Mouse (Mus musculus): ENCODE results near the gene Pard3b. TPM values are rescaled to one million over a fixed set of nuclear protein-coding genes. Genes with fewer than 3 reads are reported as not detected.

The Pard3b gene
- total RNA-seq, 1 experiment from 2014 or later: 13.1 TPM

DNA sequence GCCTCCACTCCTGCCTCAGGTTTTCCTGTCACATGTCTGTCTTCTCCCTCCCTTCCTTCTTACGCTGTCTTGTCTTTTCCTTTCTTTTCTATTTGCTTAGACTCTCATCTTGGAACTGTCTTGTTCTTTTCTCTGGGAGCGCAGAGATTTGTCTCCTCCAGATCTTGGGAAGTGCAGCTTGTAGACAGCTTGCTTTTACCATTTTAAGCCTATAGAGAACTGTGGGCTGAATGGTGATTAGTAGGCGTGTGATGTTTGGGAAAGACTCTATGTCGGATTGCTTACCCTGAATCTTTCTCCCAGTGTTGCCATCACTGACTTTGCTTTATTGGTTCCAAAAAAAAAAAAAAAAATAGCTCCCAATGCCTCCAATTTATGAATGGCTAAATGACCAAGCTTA is 760.1 kb downstream of the Pard3b start:
- no peak for DNase-seq

DNA sequence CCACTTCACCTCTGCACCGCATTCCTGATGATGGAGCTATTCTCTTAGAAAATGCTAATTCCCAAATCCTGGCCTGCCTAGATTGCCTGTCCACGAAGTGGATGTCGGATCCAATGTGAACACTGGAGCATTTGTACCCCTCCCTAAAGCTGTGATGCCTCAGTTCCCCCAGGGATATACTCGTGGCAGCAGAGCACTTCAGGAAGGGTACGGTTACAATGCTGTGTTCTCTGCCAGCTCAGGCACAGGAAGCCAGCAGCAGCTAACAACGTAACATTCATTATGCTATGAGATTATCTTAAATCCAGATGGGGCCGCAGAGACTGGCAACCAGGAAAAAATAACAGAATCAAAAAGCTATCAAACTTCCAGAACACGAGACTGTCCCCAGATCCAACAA is 766.4 kb downstream of the Pard3b start:
- DNase-seq: no peak

DNA sequence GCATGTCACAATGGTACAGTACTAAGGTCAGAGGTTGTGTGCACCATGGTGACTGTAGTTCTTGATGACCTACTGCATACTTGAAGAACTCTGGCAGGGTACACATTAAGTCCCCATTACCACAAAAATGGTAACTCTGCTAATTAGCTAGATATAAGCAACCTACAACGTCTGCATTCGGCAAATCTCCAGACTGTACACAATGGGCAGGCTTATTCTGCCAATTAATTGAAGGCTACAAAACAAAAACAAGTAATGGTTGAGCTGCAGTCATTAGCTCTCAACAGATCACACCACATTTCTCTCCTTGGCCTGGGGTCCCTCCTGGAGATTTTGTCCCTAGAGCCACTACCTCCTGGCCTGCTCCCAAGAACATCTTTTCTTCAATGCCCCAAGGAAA is 772.7 kb downstream of the Pard3b start:
- no peak for DNase-seq

DNA sequence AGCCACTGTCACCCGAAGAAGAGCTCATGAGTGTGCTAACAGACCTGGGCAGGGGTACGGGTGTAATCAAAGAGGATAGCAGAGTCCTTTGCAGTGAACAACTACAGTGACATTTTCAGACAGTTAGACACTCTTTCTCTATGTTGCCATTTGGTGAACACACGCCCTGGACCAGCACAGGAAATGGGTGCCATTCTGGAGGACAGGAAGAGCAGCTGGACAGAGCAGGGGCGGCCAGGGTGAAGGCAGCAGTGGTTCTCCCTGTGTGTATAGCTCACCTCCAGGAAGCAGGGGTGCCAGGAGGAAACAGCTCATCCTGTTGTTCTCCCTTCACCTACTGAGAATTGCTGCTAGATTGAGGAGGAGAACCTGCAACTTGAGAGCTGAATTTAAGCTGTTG is 773.4 kb downstream of the Pard3b start:
- DNase-seq: no peak

DNA sequence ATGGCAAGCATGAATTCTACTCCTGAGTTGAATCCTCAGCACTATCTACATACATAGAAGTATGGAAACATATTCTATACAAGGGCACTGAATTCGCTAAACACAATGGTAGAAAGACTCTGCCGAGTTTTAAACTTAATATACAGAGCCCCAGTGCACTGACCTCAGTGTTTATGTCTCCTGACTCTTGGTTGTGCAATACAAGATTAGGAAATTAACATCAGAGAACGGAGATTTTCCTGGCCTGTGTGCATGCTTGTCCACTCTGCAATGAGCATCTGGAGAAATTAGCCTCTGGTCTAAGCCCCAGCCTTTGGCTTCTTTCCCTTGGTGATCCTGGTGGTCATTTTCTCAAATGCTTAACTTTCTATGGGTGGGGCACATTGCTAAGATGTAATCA is 774.4 kb downstream of the Pard3b start:
- DNase-seq: no peak

DNA sequence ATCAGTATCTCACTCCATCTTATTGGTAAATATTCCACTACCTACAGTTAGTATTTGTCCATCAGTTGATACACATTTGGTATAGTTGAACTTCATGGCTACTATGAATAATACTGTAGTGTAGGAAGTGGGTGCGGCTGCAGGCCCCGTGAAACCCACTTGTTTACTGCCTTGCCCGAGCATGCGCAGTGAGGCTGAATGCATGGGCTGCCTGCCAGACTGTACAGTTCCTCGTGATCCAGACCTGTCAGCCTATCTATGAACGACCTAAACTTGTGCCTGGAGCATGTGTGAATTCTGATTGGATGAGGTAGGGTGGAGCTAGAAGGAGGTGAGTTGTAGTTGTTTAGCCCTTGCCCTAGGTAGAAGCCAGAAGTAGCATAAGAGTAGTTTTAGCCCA is 775.9 kb downstream of the Pard3b start:
- no peak for DNase-seq

DNA sequence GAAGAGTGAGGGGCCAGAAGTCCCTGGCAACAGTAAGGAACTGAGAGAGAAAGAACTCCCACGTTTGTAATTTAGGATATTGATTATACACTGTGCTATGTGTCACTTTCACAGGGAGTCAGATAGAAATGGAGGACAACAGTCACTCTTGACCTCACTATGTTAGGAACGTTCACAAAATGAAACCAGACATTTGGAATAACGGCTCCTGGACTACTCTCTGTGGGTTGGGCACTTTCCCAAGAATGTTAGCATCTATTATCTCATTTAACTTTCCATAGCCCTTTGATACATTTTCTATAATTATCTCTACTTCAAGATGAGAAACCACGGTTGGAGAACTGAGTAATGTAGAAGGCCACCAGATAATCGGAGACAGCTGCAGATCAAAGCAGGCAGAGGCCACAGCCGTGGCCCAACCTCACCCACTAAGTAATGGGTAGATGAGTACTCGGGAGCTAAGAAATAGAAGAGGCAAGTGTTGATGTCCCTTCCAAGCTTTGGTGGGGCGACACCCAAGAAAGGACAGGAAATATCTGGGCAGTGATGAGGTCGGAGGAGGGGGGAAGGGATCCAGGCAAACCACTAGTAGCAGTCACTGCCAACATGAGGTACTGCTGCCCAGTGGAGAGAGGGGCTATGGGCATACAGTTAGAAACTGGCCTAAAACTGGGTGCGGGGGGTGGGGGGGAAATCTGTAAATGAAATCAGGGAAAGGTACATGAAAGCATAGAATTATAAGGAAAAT is 778.2 kb downstream of the Pard3b start:
- no peak for DNase-seq

DNA sequence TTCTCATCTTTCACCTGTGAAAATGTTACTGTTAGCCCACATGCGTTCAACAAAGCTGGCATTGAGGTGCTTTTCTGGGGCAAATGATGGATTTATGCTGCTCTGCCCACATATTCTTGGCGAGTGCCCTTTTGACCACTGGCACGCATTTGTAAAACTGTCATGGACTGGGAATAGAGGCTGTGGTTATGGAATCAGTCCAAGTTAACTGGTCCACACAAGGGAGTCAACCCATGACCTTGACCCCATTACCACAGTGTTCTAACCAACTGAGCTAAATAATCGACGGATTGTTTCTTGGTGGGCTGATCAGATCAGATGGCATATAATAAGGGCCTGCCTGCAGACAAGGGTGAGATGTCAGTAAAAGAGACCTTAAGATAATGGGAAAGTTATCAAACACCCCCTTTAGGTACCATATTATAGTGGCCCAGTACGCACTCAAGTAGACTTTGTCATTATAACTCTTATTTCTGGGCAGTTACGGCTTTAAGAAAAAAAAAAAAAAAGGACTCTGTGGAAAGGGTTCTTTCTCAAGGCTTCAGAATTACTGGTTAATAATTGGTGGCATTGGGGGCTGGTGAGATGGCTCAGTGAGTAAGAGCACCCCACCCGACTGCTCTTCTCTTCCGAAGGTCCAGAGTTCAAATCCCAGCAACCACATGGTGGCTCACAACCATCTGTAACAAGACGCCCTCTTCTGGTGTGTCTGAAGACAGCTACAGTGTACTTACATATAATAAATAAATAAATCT is 784.4 kb downstream of the Pard3b start:
- peak; percentile 37 for DNase-seq

DNA sequence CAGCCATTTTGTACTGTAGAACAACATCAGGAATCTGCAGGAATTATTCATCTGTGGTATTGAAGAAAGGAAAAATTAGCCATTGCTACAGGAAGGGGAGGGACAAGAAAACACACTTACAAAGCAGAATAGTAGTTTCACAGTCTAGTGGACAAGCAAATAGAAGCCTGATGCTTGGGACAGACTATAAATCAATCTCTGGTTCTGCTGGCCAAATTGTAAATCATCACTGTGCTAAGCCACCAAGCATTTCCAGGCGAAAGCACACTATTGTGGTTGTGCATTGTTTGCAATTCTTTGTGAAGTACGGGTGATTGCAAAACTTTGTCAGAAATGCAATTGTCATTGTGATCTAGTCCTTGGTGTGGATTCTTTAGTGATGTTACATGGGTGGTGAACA is 786.7 kb downstream of the Pard3b start:
- no peak for DNase-seq

DNA sequence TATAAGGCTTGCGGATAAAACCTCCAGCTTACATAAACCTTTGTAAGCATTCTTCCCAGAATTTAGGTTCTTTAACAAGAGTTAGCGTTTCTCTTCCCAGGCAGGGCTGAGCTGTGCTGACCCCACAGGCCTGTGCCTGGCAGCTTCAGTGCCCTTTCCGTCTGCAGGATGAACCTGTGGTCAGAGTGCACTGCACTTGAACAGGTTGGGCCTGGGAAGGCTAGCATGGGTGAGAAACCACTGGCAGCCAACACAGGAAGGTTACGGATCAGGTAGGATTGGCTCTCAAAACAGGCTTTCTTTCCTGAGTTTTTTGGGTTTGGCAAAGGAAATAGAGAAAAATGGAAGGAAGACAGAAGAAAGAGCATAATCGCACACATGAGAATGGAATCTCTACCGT is 790.1 kb downstream of the Pard3b start:
- no peak for DNase-seq

DNA sequence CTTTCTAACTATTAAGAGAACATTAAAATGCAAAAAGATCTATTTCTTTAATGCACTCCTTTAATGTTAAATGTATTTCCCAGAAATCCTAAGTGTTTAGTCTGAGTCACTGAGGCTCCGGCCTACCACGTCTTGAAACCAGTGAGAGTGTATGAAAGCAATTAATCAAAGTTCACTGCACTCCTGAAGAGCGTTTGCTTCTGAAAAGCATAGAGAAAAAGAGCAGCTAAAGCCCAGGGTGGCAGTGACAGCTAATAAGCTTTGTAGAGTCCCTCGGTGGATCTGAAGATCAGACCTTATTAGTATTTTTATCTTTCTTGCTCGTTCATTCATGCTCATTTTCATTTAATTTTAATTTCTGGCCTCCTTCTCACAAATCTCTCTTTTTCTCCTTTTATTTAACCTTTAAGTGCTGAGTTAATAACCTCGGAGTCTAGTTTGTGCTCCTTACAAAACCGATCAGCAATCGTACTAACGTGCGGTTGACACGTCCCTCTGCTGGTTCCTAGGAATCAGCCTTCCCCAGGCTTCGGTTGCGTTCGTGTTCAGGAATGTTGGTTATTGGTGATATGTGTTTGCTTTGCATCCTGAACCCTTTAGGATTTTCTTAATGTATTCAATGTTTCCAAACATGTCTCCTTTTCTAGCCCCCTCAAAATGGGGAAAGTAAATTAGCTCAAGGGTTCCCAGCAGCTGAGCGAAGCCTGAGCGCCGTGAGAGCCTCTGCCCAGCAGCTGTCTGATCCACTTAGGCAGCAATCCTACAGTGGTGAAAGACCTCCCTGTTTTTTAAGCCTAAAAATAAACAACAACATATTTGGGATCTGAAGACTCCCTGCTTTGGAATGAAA is 790.9 kb downstream of the Pard3b start:
- no peak for DNase-seq

DNA sequence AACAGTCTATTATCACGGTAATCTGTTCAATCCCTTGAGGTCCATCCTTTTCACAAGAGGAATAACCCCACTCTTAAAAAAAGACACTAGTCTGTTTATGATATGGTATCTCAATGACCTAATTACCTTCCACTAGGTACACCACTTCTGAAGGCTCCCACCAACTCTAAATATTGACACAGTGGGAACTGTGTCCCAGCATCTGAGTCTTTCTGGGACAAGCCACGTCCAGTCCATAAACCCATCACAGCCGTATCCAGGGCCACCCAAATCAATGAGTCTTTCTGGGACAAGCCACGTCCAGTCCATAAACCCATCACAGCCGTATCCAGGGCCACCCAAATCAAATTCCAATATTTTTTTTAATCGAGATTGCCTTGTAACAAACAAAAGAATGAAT is 792.4 kb downstream of the Pard3b start:
- no peak for DNase-seq

DNA sequence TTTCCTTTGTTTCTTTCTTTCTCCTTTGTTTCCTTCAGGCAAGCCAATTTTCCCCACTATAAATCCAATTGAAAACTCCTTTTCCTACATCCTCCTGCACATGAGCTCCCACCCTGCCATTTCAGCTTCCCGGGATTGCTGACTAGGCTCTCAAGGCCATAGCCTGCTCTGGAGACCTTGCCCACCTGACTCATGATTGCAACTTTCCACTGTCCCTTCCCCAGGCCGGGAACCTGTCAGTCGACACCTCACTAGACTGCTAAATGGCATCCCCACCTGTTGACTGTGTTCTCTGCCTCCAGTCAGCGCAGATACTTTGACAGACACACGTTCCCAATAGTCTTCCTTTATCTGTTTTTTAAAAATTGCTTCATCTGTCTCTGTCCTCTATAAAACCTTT is 795.3 kb downstream of the Pard3b start:
- DNase-seq: peak; percentile 55

DNA sequence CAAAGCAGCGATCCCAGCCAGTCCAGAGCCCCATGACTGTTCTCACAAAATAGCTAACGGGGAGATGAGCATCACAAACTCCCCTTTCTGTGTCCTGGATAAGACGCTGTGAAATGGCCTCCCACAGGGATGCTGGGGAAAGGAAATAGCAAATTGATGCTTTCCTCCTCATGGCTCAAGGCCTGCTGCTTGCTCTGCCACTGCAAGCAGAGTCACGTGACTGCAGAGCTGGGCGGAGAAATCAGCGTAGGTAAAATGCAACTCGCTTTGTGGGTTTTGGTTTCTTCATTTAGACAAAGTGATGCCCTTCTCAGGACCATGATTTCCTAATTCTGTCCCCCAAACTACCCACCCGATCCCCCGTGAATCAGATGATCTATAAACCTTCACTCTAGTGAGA is 797.2 kb downstream of the Pard3b start:
- DNase-seq: no peak

DNA sequence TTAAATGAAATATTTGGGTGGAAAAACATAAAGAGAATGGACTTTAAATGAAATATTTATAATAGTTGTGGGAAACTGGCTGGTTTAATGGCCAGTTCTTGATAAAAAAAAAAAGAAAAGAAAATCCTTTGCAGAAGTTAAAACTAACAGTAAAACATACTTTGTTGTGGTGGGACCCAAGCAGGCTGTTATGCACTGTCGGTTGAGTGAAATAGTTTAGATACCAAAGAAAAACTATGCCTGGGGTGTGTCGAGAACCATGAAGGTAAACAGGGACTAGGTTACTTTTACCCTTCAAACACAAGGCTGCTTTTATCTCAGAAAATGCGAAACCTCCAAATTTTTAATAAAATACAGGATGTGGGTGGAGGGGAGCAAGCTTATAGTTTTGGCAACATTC is 797.7 kb downstream of the Pard3b start:
- DNase-seq: no peak

DNA sequence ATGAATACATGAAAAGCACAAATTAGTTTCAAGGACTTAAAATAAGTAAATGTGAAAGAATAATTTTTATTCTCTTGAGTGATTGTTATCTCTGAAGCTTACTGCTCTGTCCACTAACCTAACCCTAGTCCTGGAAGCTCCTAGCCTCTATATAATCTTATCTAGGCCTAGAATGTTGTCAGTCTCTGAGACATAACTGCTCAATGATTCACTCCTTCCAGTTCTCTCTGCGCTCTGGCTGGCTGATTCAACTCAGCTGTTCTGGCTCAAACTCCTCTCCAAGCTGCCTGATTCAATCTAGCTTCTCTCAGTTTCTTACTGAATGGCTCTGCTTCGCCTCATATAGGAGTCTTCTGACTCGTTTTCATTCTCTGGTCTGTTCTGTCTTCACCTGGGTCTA is 798.9 kb downstream of the Pard3b start:
- no peak for DNase-seq

DNA sequence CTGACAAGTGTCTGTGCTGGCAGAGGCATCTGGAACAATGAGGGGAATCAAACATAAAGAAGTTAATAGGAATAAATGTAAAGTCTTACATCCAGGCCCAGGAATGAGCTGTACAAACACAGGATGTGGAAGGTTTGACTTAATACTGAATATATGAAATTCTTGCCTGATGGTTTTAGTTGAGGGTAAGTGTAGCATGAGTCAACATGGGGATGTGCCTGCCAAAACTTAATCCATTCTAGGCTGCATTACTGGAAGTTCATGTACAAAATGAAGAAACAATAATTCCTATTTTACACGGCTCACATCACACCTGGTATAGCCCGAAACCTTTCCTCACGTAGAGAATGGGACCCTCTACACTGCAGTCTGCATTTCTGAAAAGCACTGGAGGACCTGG is 805.8 kb downstream of the Pard3b start:
- no peak for DNase-seq

DNA sequence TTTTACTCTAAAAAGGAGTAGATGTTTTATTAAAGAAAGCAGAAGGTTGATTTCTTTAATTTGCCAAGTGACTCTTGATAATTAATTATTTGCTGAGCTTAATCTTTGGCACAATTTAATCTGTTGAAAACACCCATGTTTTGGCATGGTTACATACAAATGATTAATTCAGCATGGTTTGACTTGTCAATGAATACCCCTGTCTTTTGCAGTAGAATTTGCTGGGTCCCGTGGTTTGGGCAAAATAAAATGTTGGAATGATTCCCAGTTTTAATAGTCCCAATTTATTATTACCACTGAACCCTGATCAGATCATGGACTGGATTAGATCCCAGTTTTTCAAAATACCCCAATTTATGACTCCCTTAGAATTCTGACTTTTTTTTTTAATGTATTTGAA is 808.2 kb downstream of the Pard3b start:
- DNase-seq: no peak

DNA sequence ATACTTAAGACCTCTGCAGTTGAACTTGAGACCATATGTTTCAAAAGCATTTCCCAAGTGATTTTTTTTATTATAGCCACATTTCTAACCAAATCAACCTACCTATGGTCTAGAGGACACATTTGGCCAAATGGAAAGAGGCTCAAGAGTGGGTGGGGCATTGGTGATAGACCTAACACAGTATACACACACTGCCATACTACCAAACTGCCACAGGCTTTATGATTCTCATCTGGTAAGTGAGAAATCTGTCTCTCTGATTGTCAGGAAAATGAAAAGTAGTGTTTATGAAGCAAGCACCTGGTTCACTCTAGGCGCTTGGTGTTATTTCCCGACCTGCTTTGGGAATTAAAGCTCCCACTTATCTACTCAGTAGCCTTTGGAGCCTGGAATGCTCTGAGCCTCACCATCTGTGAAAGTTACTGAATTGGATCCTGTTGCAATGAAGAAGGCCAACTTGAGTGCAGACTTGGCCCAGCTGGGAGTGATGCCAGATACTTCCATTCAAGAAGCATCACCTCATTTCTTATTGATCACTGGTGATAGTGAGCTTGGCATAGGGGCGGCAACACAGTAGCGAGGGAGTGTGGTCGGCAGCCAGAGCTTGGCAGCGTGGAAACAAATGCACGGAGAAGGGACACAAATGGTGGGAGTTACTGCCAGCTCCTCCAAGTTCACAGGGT is 810.7 kb downstream of the Pard3b start:
- no peak for DNase-seq

DNA sequence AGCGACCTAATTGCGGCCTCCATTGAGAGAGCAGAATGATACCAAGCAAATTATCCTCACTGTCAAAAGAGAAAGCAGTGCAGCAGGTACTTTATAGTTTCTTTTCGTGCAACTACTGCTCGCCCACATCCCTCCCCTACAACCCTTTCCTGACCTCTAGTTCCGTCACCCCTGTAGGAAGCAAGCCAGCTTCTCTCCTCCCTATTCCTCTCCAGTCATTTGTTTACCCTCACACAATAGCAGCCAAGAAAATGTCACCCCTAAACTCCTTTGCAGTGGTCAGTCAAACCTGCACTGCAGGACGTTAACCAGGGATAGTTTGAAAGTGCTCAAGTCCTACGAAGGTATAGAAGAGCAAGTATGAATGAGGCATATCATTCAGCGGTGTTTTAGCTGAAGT is 826.9 kb downstream of the Pard3b start:
- DNase-seq: no peak

DNA sequence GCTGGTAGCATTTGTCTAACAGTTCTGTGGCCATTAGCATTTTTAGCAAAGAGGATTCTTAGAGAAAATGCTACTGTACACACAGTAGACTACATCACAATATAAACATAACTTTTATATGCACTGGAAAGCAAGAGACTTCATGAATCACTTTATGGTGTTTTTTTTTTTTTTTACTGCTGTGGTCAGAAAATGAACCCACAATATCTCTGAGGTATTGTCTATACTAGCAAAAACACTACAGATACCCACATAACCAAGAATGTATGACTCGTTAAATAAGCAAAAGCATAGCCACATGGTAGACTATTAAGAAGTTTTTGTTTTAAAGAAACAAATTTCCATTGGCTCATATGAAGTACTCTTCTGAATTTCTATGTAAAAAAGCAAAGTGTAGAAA is 827.9 kb downstream of the Pard3b start:
- no peak for DNase-seq

DNA sequence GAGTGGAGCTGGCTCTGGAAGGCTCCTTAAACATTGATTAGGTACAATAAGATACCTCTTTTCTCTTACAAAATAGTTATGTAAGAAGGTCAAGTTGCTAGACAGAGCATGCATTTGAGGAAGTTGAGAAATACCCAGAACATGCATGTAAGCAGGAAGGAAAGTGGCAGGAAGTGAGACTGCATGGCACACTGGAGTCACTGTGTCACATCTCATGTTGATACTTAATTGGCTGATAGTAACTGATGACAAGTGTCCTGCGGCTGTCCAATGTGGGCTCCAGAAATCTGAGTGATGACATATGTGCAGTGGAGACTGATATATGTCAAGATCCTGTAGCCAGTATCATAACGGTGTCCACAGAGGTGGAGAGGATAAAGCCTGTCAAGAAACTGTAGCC is 844.4 kb downstream of the Pard3b start:
- no peak for DNase-seq

DNA sequence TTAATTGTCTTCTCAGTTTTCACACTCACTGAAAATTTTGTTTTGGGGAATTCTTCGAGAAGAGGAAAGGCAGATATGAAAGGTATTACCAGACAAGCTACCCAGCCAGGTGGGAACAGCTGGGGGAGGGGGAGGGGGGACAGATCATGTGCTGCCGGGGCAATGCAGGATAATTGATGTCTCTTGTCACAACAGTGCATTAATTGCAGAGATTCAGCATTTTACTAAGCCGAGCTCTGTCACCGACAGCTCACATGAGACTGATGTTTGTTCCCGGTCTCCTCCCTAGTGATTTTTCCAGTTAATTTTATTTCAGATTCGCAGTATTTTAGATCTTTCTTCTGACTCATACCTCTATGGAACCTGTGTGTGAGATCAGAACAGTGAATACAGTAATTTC is 850.2 kb downstream of the Pard3b start:
- no peak for DNase-seq

Measured in adrenal gland, postnatal 14 days (tissue).